Mouse (Mus musculus) spleen, postnatal 4 days (tissue): ENCODE data around the gene Tas2r113.
"Not testable (repeated sequence)": the region's sequence is repeated elsewhere in the genome, so short reads cannot be mapped to it uniquely, and the experiment has no call there.

ENCODE experiments used
- DNase-seq, 2 experiments: peaks; one replicate each; pipeline ENCODE4 v3.0.0; 2022; ENCODE audit warnings: low spot score in 2 of 2

Tas2r113 gene

DNA sequence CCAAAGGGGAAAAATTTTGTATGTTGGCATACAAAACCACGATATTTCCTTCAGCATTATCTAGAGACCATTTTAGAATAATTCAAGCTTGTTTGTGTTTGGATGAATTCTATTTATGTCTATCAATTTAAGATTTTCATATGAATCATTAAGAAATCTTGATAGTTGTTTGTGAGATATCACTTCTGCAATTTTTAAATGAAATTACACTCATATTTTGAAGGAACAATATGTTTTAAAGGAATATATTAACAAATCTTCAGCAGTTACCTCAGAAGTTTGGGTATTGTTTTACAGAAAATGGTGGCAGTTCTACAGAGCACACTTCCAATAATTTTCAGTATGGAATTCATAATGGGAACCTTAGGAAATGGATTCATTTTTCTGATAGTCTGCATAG, at the start of gene Tas2r113:
Tas2r113 (plus strand) TSS at position 301 of the 400 bp plus-strand sequence.
- DNase-seq = no peak

DNA sequence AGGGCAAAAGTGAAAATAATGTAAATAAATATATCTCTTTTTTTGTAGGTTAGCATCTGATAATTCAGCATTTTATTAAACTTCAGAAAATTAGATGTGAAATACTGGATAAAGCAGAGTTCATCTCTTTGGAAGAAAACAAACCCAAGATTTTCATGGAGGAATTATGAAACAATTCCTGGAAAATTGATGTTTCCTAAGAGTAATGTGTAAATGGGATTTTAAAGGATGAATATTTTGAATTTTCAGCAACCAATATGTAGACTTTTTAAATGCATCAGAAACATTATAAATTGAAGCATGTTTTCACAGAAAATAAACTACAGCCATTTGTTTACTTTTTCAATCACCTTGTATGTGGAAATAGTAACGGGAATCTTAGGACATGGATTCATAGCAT, 46.0 kb upstream of the Tas2r113 start, which contains the start of gene Tas2r123:
Tas2r123 (plus strand) TSS at position 301 of the 400 bp plus-strand sequence.
- no peak for DNase-seq

DNA sequence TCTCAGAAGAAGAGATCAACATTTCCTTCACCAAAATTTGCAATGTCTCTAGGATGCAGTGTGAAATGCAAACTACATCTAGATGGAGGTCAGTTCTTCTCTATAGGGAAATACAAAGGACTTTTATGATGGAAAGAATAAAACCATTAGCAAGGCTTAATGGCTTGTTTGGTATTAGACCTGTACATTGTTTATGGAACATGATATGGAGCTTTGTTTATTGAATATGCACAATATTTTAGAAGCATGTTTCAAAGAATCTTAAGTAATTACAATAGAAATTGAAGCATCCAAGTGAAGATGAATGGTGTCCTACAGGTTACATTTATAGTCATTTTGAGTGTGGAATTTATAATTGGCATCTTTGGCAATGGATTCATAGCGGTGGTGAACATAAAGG, 37.7 kb upstream of the Tas2r113 start, which contains the start of gene Tas2r116:
Tas2r116 (plus strand) TSS at position 301 of the 400 bp plus-strand sequence.
- no peak for DNase-seq

DNA sequence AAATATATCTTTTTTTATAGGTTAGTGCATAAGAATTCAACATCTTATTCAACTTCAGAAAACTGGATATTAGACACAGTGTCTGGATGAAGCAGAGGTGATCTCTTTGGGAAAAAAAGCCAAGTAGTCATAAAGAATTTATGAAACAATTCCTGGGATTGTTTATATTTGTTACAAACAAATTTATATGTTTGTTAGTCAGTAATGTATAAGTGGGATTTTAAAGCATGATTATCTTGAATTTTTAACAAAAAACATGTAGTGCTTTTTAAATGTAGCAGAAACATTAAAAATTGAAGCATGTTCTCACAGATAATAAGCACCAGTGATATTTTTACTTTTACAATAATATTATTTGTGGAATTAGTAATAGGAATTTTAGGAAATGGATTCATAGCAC, 25.1 kb upstream of the Tas2r113 start, which contains the start of gene Tas2r110:
Tas2r110 (plus strand) TSS at position 301 of the 400 bp plus-strand sequence.
- no peak for DNase-seq

DNA sequence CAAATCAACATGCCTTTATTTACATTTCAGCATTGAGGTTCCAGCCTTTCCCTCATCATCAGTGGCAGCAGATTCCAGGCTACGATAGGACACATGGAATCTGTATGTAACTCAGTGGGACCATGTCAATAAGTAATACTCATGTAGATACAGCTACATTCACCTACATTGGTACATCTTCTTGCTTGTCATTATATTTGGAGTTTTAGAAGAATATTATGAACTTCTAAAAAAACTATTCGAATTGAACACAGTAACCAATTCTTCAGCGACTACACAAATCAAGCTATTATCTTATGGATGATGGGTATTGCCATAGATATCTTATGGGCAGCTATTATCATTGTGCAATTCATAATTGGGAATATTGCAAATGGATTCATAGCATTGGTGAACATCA, 16.5 kb downstream of the Tas2r113 start, which contains the start of gene Tas2r125:
Tas2r125 (plus strand) TSS at position 301 of the 400 bp plus-strand sequence.
- DNase-seq = no peak

DNA sequence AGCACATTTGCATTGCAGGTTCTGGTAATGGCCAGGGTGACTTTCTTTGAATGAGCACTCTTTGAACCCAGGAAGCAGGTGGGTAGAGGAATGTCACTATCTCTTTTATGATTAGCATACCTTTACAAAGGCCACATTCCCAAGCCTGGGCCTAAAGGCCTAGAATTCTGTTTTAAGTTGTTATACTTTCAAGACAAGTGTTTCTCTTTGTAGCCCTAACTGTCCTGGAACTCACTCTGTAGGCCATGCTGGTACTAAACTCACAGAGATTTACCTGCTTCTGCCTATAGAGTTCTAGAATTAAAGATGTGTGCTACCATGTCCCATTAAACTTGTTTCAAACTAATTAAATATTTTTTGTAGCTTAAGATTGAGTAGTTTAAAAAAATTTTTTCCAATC, 48.6 kb downstream of the Tas2r113 start:
- not testable (repeated sequence) for DNase-seq
